Mouse (Mus musculus): ENCODE data around the gene Fam207a.

GRCm38 (mm10) chr10:77508744-77509143 lies 6.8 kb downstream of the Fam207a start:
- TF ChIP-seq EP300 (IDR thresholded peaks at IDR 0.05; ENCODE audit: low read depth) (no peak), CTCF (IDR thresholded peaks at IDR 0.05; ENCODE audit: low read depth) (no peak)
